Mouse (Mus musculus) hindbrain, embryonic 16.5 days (tissue): Measurements from ENCODE around the gene 2310033P09Rik. TPM values are rescaled to one million over a fixed set of nuclear protein-coding genes. Genes with fewer than 3 reads are reported as not detected.

ENCODE experiments used
- ATAC-seq: fragments of 200-750 bp; cut with Nextera tagmentation; 2 replicates; pipeline ENCODE4 v1.8.0; 2017; ENCODE audit warnings: moderate TSS enrichment, moderate library complexity
- H3K27ac ChIP-seq: fragments of 300-500 bp; sonication (generic); 2 replicates; pipeline ENCODE4 v1.5.1; 2014; ENCODE audit warnings: low read depth, mild to moderate bottlenecking, control low read depth, low read length, moderate library complexity
- H3K27me3 ChIP-seq: fragments of 300-500 bp; sonication (generic); replicated peaks from 2 replicates; pipeline ENCODE4 v1.6.1; 2014; ENCODE audit warnings: low read length; ENCODE audit not compliant: control insufficient read depth, insufficient read depth
- H3K36me3 ChIP-seq: fragments of 300-500 bp; sonication (generic); 2 replicates; pipeline ENCODE4 v1.6.1; 2014; ENCODE audit warnings: mild to moderate bottlenecking, low read length, moderate library complexity, mixed read lengths; ENCODE audit not compliant: control insufficient read depth, insufficient read depth
- H3K4me1 ChIP-seq: fragments of 300-500 bp; sonication (generic); 2 replicates; pipeline ENCODE4 v1.6.1; 2014; ENCODE audit warnings: low read depth, low read length; ENCODE audit not compliant: control insufficient read depth, insufficient read depth
- H3K4me2 ChIP-seq: fragments of 300-500 bp; sonication (generic); 2 replicates; pipeline ENCODE4 v1.6.1; 2014; ENCODE audit warnings: mild to moderate bottlenecking, low read length, control low read depth, moderate library complexity
- H3K4me3 ChIP-seq: fragments of 300-500 bp; sonication (generic); 2 replicates; pipeline ENCODE4 v1.5.1; 2014; ENCODE audit warnings: mild to moderate bottlenecking, low read length, control low read depth, moderate library complexity
- H3K9ac ChIP-seq: fragments of 300-500 bp; sonication (generic); 2 replicates; pipeline ENCODE4 v1.6.1; 2014; ENCODE audit warnings: low read depth, mild to moderate bottlenecking, control low read depth, low read length, moderate library complexity
- H3K9me3 ChIP-seq: fragments of 300-500 bp; sonication (generic); 2 replicates; pipeline ENCODE4 v1.6.1; 2014; ENCODE audit warnings: mild to moderate bottlenecking, low read length, moderate library complexity; ENCODE audit not compliant: control insufficient read depth
- WGBS: fragments of 180-500 bp; shearing (Covaris S2); extraction: QIAGEN DNeasy Blood & Tissue Kit; methylation state at CpG from one replicate; pipeline ENCODE4 v1.1.7; 2014; 5-methylcytosine and 5-hydroxymethylcytosine counted together
- polyA plus RNA-seq: library from polyadenylated mRNA; unstranded; fragments of >200 nt; fragmentation: Nextera tagmentation; extraction: Ambion mirVana; gene quantifications from 2 replicates; pipeline ENCODE4 v1.2.1, GENCODE M21; 2015

Gene 2310033P09Rik
- polyA plus RNA-seq, 1 experiment from 2014 or later, result 26.8 TPM

GRCm38 (mm10) chr11:59191231-59192058, 16.7 kb upstream of the 2310033P09Rik start:
- H3K9me3 ChIP-seq, result no peaks in the 10 kb centered on the region
- H3K4me3 ChIP-seq, result peak overlapping the region; percentile 66
- peak overlapping the region; percentile 90 for H3K27ac ChIP-seq
- ATAC-seq, result peak; percentile 96
- peak overlapping the region; percentile 78 for H3K9ac ChIP-seq
- H3K36me3 ChIP-seq, result no peaks in the 10 kb centered on the region
- WGBS, result under 1% methylated on average over 51 of the region's 59 CpGs
- H3K4me2 ChIP-seq, result peak overlapping the region; percentile 69
- peaks cover 11% of the 10 kb centered on the region for H3K4me1 ChIP-seq
- no peaks in the 10 kb centered on the region for H3K27me3 ChIP-seq

GRCm38 (mm10) chr11:59192059-59192386, 16.1 kb upstream of the 2310033P09Rik start, which contains the start of gene Guk1:
Gene Guk1, minus strand, starts transcription at chr11:59192212.
- Histone ChIP-seq H3K27ac (peak within 1 kb of the TSS; percentile 90), H3K36me3 (no peaks in the 10 kb centered on the region), H3K9ac (peak within 1 kb of the TSS; percentile 78), H3K9me3 (no peaks in the 10 kb centered on the region), H3K4me2 (peak within 1 kb of the TSS; percentile 69), H3K27me3 (no peaks in the 10 kb centered on the region), H3K4me3 (peak within 1 kb of the TSS; percentile 66), H3K4me1 (peaks cover 11% of the 10 kb centered on the region)
- peak; percentile 13; the same call in 1 of the 2 replicates for ATAC-seq
- WGBS, result 5% methylated on average over 16 of the region's 16 CpGs

- no peak for ATAC-seq
- H3K36me3 ChIP-seq, result no peaks in the 10 kb centered on the region
- no peaks in the 10 kb centered on the region for H3K27me3 ChIP-seq
- H3K4me3 ChIP-seq, result no peak overlapping the region
- H3K4me1 ChIP-seq, result peaks cover 4% of the 10 kb centered on the region
- no peak overlapping the region for H3K27ac ChIP-seq
- H3K9ac ChIP-seq, result no peak overlapping the region
- no peak overlapping the region for H3K4me2 ChIP-seq
- no peaks in the 10 kb centered on the region for H3K9me3 ChIP-seq
Observed at GRCm38 (mm10) chr11:59196230-59196629, 11.9 kb upstream of the 2310033P09Rik start.

- H3K36me3 ChIP-seq, result peaks cover 9% of the 10 kb centered on the region
- WGBS, result 33% methylated on average over 16 of the region's 16 CpGs
- no peaks in the 10 kb centered on the region for H3K9me3 ChIP-seq
- peak overlapping the region; percentile 87 for H3K4me2 ChIP-seq
- H3K4me1 ChIP-seq, result peaks cover 14% of the 10 kb centered on the region
- peak overlapping the region; percentile 91 for H3K4me3 ChIP-seq
- peak; percentile 15; the same call in 1 of the 2 replicates for ATAC-seq
- H3K27me3 ChIP-seq, result no peaks in the 10 kb centered on the region
- H3K27ac ChIP-seq, result peak overlapping the region; percentile 17; the same call in 1 of the 2 replicates
- H3K9ac ChIP-seq, result peak overlapping the region; percentile 82
Observed at GRCm38 (mm10) chr11:59201216-59202002, 6.7 kb upstream of the 2310033P09Rik start.

- 1% methylated on average over 63 of the region's 63 CpGs for WGBS
Observed at GRCm38 (mm10) chr11:59202081-59202995, 5.8 kb upstream of the 2310033P09Rik start, which contains the start of gene Mrpl55. Gene Mrpl55, plus strand, starts transcription at chr11:59202486.

GRCm38 (mm10) chr11:59209003-59209441, 901 bp downstream of the 2310033P09Rik start:
- H3K27me3 ChIP-seq, result no peaks in the 10 kb centered on the region
- peak overlapping the region; percentile 87 for H3K4me3 ChIP-seq
- peaks cover 22% of the 10 kb centered on the region for H3K4me1 ChIP-seq
- peak; percentile 49 for ATAC-seq
- 10% methylated on average over 18 of the region's 18 CpGs for WGBS
- H3K4me2 ChIP-seq, result peak overlapping the region; percentile 90
- peak overlapping the region; percentile 89; the same call in 1 of the 2 replicates for H3K27ac ChIP-seq
- H3K9ac ChIP-seq, result peak overlapping the region; percentile 86
- no peaks in the 10 kb centered on the region for H3K9me3 ChIP-seq
- H3K36me3 ChIP-seq, result peaks cover 24% of the 10 kb centered on the region

More at GRCm38 (mm10) chr11:59202081-59202995, 5.8 kb upstream of the 2310033P09Rik start, which contains the start of gene Mrpl55:
- H3K9me3 ChIP-seq, result no peaks in the 10 kb centered on the region
- H3K27ac ChIP-seq, result peak within 1 kb of the TSS; percentile 17; the same call in 1 of the 2 replicates
- peak within 1 kb of the TSS; percentile 87 for H3K4me2 ChIP-seq
- H3K9ac ChIP-seq, result peak within 1 kb of the TSS; percentile 82
- H3K4me1 ChIP-seq, result peaks cover 14% of the 10 kb centered on the region
- no peaks in the 10 kb centered on the region for H3K27me3 ChIP-seq
- H3K36me3 ChIP-seq, result peaks cover 9% of the 10 kb centered on the region
- peak; percentile 93 for ATAC-seq
- H3K4me3 ChIP-seq, result peak within 1 kb of the TSS; percentile 91

GRCm38 (mm10) chr11:59209580-59209979, 1.5 kb downstream of the 2310033P09Rik start:
- no peak overlapping the region for H3K9ac ChIP-seq
- H3K27me3 ChIP-seq, result no peaks in the 10 kb centered on the region
- peaks cover 22% of the 10 kb centered on the region for H3K4me1 ChIP-seq
- H3K4me2 ChIP-seq, result peak overlapping the region; percentile 90
- H3K36me3 ChIP-seq, result peaks cover 22% of the 10 kb centered on the region
- no peaks in the 10 kb centered on the region for H3K9me3 ChIP-seq
- WGBS, result 58% methylated on average over 5 of the region's 5 CpGs
- no peak for ATAC-seq
- H3K4me3 ChIP-seq, result peak overlapping the region; percentile 87
- no peak overlapping the region for H3K27ac ChIP-seq

GRCm38 (mm10) chr11:59210020-59210419, 1.9 kb downstream of the 2310033P09Rik start:
- H3K27ac ChIP-seq, result no peak overlapping the region
- peaks cover 22% of the 10 kb centered on the region for H3K4me1 ChIP-seq
- H3K27me3 ChIP-seq, result no peaks in the 10 kb centered on the region
- H3K9ac ChIP-seq, result no peak overlapping the region
- no peak overlapping the region for H3K4me3 ChIP-seq
- 75% methylated on average over 4 of the region's 4 CpGs for WGBS
- no peak overlapping the region for H3K4me2 ChIP-seq
- peaks cover 21% of the 10 kb centered on the region for H3K36me3 ChIP-seq
- H3K9me3 ChIP-seq, result no peaks in the 10 kb centered on the region
- ATAC-seq, result no peak
